Mouse (Mus musculus): Measurements from ENCODE around the gene Prdx5.
"Not testable (repeated sequence)": the region's sequence is repeated elsewhere in the genome, so short reads cannot be mapped to it uniquely, and the experiment has no call there.

Prdx5 gene

DNA sequence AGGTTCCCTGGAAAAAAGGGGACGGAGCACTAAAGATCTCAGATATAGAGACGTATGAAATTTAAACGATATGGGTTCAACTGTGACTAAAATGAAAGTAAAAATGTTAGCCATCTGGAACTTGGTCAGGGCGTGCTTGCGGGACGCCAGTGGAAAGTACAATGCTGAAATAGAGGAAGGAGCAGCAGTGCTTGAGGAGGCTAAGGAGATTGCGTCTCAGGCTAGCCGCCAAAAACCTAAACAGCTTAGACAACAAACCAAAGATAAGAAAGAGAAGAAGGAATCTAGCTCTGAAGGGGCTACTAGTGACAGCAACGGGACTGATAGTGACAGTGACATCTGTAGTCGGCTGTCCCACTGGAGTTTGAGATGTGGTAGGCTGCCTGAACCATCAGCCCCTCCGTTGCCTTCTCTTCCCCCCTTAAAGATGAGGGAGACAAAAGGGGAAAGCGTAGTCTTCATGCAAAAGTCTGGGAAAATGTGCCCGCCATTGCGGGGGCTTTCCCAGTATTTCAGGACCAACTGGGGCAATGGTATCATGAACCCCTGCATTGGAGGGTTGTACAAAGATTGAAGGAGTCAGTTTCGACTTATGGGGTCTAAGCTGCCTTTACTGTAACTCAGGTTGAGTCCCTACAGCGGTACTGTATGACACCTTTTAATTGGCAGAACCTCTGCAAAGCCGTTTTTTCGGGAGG, 14.1 kb downstream of the Prdx5 start:
- in situ Hi-C loops (cut with MboI, MseI) = not testable (repeated sequence)

DNA sequence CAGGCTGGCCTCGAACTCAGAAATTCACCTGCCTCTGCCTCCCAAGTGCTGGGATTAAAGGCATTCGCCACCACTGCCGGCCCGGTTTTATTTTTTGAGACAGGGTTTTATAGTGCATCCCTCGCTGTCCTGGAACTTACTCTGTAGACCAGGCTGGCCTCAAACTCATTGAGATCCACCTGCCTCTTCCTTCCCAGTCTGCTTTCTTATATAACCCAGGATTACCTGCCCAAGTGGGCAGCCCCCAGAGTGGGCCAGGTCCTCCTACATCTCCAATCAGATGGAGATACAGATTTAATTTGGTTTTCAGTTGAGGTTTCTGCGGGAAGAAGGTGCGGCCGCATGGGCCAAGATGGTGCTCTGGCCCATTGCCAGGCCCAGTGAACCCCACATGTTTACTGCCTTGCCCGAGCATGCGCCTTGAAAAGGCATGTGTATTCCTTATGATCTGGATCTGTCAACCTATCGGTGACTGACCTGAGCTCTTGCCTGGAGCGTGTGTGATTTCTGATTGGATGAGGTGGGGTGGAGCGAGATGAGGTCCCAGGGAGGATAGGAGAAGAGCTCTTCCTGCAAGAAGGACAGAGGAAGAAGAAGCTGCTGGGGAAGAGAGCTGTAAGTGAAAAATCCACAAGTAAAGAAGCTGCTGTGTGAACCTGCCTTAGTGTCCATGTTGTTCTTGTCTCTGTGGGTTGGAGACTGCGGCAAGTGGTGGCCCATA, 16.0 kb downstream of the Prdx5 start:
- in situ Hi-C loops (cut with MboI, MseI) = no loop called here

DNA sequence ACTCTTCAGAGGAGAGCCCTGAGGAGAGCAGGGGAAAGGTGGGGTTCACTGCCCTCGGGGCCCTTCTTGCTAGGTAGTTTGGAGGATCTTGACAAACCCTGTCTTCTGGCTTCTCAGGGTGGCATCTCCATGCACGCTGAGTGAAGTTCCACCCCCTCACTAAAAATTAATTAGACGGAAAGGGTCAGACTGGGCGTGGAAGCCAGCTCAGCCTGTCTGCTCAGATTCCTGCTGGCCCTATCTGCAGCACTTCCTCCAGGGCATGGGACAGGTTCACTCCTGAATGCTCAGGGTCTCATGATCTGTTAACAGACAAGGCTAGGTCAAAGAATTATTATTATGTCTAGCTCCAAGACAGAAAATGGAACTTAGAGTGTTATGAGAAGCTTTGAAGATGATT, 17.4 kb downstream of the Prdx5 start:
- in situ Hi-C loops (cut with MboI, MseI) = no loop called here

DNA sequence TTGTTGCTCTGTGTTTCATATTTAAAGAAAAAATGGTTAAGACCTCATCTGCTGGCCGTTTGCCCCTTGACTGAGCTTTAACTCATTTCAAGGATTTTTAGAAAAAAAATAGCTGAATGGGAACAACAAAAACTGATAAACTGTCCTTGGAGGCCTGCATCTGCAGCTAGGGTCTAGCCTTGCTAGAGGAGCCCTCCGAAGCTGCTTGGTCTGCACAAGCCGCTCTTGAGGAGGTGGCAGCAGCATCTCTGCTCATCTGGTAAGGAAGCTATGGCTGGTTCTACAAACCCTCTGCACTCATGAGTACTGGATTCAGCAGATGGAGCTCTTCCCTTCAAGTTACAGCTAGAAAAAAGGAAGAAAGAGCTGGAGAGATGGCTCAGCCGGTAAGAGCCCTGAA, 31.9 kb downstream of the Prdx5 start:
- in situ Hi-C loops (cut with MboI, MseI) = no loop called here

DNA sequence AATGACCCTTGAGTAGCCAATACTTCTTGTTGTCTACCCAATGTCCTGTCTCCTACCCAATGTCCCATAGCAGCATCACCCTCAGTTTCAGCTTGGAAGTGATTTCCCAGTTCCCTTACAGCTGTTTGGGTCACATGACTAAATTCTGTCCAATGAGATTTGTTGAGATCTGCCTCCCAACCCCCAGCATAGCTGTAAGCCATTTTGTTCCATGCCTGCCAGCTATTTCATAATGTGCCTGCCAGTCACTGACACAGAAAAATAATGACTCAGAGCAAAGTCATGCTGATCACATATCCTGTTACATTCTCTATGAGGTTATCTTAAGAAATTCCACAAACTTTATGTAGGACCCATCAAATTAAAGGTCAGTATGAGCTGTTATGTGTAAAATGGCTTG, 33.1 kb downstream of the Prdx5 start:
- in situ Hi-C loops (cut with MboI, MseI) = no loop called here

DNA sequence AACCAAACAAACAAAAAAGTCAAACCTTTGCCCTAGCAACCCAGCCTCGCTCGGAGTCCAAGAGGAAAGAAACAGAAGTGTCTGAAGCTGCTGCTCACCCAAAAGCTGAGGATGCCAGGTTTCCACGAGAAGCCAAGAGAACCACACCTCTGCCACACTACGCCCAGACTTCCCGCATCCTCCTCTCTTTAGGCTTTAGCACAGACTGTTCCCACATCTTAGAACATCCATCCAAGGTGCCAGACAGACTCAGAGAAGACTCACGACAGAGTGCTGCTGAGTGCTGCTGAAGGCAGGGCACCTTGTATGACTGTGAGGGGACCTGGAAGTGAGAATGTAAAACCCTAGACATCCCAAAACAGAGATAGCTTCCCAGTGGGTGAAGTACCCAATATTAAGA, 34.1 kb downstream of the Prdx5 start:
- in situ Hi-C loops (cut with MboI, MseI) = no loop called here

DNA sequence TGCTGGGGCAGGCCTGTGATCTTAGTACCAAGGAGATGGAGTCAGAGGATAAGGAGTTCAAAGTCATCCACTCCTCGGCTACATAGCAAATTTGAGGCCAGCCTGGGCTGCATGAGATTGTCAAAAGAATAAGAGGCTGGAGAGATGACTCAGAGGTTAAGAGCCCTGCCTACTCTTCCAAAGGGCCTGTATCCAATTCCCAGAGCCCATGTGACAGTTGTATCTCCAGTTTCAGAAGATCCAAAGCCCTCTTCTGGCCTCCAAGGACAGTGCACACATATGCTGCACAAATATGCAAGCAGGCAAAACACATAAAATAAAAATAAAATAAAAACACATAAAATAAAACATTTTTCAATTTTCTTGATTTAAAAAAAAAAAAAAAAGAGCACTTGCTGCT, 35.6 kb downstream of the Prdx5 start:
- in situ Hi-C loops (cut with MboI, MseI) = no loop called here

DNA sequence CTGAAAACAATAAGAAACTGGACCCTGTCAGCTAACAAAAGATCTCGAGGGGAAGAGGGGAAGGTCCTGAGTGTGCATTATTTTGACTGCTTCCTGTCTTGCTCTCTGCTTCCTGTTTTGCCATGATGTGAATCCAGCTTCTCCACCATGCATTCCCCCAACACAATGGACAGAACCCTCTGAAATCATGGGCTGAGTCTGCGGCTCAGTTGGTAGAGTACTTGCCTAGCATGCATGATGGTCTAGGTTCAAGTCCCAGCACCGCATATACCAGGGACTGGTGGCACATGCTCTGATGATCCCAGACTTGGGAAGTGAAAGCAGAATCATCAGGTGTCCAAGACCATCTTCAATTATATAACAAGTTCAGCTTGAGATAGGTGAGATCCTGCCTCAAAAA, 37.2 kb downstream of the Prdx5 start:
- in situ Hi-C loops (cut with MboI, MseI) = no loop called here

DNA sequence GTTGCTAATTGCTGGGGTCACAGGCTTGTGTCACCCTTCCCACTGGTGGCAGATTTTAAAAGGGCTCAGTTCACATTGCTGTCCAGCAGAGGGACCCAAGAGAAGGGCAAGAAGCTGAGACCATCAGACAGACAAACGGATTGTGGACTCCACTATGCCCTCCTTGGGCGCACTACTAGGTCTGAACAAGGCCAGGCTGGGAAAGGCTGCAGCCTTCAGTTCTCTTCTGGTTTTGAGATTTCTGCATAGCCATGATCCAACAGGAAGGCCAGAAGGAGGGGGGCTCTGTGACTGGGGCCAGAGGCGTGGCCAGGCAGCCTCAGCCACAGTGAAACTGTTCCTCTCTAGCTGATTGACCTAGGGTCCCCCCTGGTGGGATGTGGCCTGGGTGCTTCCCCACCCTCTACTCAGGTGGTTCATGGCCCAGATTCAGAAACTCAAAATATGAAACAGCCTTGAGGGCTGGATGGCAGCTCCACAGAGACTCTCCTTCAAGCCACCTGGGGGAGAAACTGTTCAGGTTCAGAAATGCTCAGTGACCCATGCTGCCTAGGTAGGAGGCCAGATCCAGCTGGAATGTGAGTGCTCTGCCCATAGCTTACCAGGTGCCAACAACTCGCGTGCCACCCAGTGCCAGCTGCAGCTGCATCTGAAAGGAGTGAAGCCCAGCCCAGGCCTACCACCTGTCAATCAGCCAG, 38.2 kb downstream of the Prdx5 start:
- in situ Hi-C loops (cut with MboI, MseI) = no loop called here

DNA sequence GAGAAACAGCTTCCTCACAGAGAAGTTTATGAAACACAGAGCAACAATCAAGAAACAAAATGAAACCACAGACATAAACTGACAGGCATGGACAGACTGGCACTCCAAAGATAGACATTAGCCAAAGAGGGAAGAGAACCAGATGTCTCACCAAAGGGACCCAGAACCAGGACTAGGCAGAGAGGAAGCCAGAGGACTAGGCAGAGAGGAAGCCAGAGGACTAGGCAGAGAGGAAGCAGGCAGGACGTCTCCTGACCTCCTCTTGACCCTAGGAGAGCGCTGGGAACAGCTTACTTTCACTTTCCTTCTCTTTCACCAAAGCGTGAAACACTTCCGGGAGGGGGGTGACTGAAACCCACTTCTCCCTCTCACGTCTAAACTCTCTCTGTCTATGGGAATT, 40.6 kb downstream of the Prdx5 start:
- in situ Hi-C loops (cut with MboI, MseI) = no loop called here

DNA sequence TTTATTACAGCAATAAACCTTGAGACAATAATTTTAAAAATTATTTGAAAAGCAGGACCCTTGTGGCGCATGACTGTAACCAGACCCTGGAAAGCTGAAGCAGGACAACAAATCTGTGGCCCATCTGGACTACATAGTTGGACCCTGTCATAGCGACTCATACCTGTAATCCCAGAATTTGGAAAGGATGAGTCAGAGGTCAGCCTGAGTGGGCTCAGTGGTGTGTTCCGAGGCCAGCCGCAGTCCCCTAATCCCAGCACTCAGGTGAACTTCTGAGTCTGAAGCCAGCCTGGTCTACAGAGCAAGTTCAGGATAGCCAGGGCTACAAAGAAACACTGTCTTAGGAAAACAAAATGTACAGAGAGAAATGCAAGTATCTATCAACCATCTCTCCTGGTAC, 48.5 kb downstream of the Prdx5 start:
- in situ Hi-C loops (cut with MboI, MseI) = no loop called here

DNA sequence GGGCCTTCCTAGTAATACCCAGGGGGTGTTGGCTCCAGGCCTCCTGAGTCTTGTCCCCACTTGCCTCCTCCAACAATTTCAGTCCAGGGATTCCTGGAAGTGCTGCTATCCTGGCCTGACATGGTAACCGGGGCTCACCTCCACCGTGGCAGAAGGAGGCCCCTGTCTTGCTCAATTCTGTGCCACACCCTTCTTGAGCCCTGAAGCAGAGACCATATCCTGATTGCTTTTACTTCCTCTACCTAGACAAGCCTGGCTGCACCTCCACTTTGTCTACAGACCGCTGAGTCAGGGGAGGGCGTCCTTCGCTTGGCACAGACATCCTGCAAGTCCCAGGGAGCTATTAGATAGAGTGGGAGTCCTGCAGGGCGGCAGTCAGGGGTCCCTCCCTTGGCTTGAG, 49.2 kb downstream of the Prdx5 start:
- in situ Hi-C loops (cut with MboI, MseI) = no loop called here

DNA sequence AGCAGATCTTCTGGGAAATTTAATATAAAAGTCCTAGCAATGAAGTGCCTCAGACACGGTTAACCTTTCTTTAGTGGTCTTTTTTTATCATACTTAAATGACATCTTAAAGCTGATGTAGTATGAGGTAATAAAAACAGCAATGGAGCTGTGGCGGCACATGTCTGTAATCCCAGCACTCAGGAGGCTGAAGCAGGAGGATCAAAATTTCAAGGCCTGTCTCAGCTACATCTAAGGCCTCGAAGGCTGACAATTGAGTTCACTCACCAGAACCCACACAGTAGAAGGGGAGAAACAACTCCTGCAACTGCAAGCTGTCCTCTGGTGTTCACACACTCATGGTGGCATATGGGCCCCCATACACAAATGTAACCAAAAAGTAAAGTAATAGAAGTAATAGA, 49.9 kb downstream of the Prdx5 start:
- in situ Hi-C loops (cut with MboI, MseI) = loop anchor here (5.0 kb wide), 2 partner anchors 42 to 162 kb away; no protein-coding TSS in a partner anchor

DNA sequence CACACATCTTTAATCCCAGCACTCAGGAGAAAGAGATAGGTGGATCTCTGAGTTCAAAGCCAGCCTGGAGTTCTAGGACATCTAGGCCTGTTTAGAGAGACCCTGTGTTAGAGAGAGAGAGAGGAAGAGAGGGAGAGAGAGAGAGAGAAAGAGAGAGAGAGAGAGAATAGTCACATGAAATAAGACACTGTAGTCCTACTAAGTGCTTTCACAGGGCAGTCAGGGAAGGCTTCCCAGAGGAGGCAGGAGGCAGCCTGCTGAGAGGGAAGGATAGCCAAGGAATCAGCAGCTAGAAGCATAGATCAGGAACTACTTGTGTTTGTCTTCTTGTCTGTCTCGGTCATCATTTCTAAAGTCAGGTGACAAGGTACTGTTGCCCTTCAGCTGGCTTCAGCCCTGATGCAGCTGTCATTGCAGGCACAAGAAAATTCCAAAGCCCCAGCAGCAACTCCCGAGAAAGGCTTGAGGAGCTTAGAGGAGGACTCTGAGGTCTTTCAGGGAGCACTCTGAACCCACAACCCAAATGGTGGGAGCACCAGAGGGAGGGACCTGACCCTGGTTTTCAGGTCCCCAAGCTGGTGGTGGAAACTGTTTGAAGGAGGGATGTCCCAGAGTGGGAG, 50.8 kb downstream of the Prdx5 start:
- in situ Hi-C loops (cut with MboI, MseI) = loop anchor here (5.0 kb wide), 2 partner anchors 43 to 163 kb away; no protein-coding TSS in a partner anchor

DNA sequence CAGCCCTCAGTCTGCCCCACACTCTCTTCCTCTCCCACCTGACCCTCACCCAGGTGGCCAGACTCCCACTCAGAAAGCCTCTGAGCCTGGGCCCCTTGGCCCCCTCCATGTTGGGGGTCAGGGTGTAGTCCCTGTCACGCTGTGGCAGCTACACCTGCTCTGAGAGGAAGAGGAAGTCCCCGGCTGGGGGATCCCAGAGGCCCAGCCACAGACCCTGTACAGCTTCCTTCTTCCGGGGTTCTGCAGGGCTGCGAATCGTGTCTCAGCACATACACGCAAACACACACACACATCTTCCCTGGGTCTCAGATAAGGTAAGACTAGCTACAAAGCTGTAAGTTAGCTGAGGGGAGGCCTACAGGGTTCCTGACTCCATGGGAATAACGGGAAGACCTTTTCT, 51.9 kb downstream of the Prdx5 start, which contains the start of gene Ccdc88b:
Gene Ccdc88b, minus strand, starts transcription at position 181 of the 400 bp plus-strand sequence.
- in situ Hi-C loops (cut with MboI, MseI) = loop anchor here (5.0 kb wide), 2 partner anchors 44 to 164 kb away; no protein-coding TSS in a partner anchor

DNA sequence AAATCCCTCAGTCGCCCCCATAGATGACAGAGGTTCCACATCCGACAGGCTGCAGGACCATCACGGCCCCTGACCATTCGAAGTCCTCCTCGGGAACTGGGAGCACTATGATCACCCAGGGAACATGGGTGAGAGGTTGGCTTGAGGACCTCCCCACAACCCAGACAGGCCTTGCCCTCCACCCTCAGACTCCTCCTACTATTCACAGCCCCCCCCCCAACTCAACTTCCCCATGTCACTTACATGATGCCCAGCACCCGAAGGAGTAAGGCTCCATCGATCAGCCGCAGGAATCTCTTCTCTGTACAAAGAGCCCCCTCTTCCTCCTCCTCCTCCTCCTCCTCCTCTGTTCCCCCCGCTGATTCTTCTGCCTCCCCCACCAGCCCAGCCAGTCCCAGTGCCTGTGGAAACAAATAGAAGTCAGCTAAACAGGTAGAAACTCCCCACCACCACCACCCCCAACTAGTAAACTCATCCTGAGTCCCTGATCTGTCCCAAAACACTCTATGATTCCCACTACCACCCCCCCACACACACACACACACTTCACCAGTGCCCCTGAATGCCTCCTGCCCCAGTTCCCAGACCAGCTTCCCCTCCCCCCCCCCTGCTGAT, 52.4 kb downstream of the Prdx5 start:
- in situ Hi-C loops (cut with MboI, MseI) = loop anchor here (5.0 kb wide), 2 partner anchors 45 to 165 kb away; no protein-coding TSS in a partner anchor

DNA sequence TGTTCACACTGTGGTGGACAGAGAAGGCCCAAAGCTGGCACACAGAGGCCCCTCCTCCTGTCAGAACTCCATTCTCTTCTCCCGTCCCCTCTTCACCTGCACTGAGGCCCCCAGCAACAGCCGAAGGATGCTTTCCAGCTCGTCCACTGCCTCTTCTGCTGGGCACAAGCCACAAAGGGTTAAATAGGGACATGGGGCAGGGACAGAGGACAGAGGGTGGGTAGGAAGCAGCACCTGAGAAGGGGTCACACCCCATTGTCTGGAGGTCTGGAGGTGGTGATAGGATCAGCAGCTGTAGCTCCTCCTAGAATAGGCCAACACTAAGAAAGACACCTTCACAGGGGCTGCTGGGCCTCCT, 52.9 kb downstream of the Prdx5 start:
- in situ Hi-C loops (cut with MboI, MseI) = loop anchor here (5.0 kb wide), 2 partner anchors 45 to 165 kb away; no protein-coding TSS in a partner anchor

All from T-helper 1 cell (primary cell).